Mouse (Mus musculus) intestine, embryonic 16.5 days (tissue): ENCODE measurements around the gene Cebpg. TPM values are rescaled to one million over a fixed set of nuclear protein-coding genes. Genes with fewer than 3 reads are reported as not detected.

Experiments used
- ATAC-seq: fragments of 200-750 bp; cut with Nextera tagmentation; 2 replicates; pipeline ENCODE4 v1.8.0; 2017; ENCODE audit warnings: moderate TSS enrichment, moderate library complexity
- H3K27ac ChIP-seq: fragments of 300-500 bp; sonication (generic); 2 replicates; pipeline ENCODE4 v1.5.1; 2014; ENCODE audit warnings: mild to moderate bottlenecking, low read length
- H3K27me3 ChIP-seq: fragments of 300-500 bp; sonication (generic); replicated peaks from 2 replicates; pipeline ENCODE4 v1.6.1; 2014; ENCODE audit warnings: low read length, control low read depth, mixed read lengths; ENCODE audit not compliant: control insufficient read depth, insufficient read depth
- H3K36me3 ChIP-seq: fragments of 300-500 bp; sonication (generic); 2 replicates; pipeline ENCODE4 v1.6.1; 2014; ENCODE audit warnings: low read length, control low read depth; ENCODE audit not compliant: control insufficient read depth, insufficient read depth
- H3K4me1 ChIP-seq: fragments of 300-500 bp; sonication (generic); 2 replicates; pipeline ENCODE4 v1.6.1; 2014; ENCODE audit warnings: low read length, control low read depth, mixed read lengths; ENCODE audit not compliant: control insufficient read depth, insufficient read depth
- H3K4me2 ChIP-seq: fragments of 300-500 bp; sonication (generic); 2 replicates; pipeline ENCODE4 v1.6.1; 2014; ENCODE audit warnings: low read depth, low read length, control low read depth
- H3K4me3 ChIP-seq: fragments of 300-500 bp; sonication (generic); 2 replicates; pipeline ENCODE4 v1.5.1; 2014; ENCODE audit warnings: mild to moderate bottlenecking, low read length
- H3K9ac ChIP-seq: fragments of 300-500 bp; sonication (generic); 2 replicates; pipeline ENCODE4 v1.6.1; 2014; ENCODE audit warnings: low read depth, low read length
- H3K9me3 ChIP-seq: fragments of 300-500 bp; sonication (generic); 2 replicates; pipeline ENCODE4 v1.6.1; 2016; ENCODE audit warnings: low read length, control low read depth; ENCODE audit not compliant: control insufficient read depth
- WGBS: fragments of 180-500 bp; shearing (Covaris S2); extraction: QIAGEN DNeasy Blood & Tissue Kit; methylation state at CpG from one replicate; pipeline ENCODE4 v1.1.7; 2014; 5-methylcytosine and 5-hydroxymethylcytosine counted together
- microRNA-seq: library from miRNA; unstranded; fragments of <30 nt; microRNA quantifications from one replicate; pipeline ENCODE4, GENCODE M21; 2016
- polyA plus RNA-seq: library from polyadenylated mRNA; unstranded; fragments of >200 nt; fragmentation: Nextera tagmentation; extraction: Ambion mirVana; gene quantifications from 2 replicates; pipeline ENCODE4 v1.2.1, GENCODE M21; 2015

Cebpg gene
- polyA plus RNA-seq, 1 experiment from 2014 or later = 46.4 TPM

- Histone ChIP-seq H3K4me2 (no peak overlapping the region), H3K9ac (no peak overlapping the region), H3K9me3 (no peaks in the 10 kb centered on the region), H3K4me1 (no peaks in the 10 kb centered on the region), H3K4me3 (no peak overlapping the region), H3K27me3 (no peaks in the 10 kb centered on the region), H3K27ac (no peak overlapping the region), H3K36me3 (no peaks in the 10 kb centered on the region)
- ATAC-seq = no peak
- 82% methylated on average over 2 of the region's 2 CpGs for WGBS
Observed at GRCm38 (mm10) chr7:35015252-35015651, 41.1 kb downstream of the Cebpg start.

- Histone ChIP-seq H3K9me3 (no peaks in the 10 kb centered on the region), H3K27ac (no peak overlapping the region), H3K36me3 (no peaks in the 10 kb centered on the region), H3K4me2 (no peak overlapping the region), H3K4me3 (no peak overlapping the region), H3K4me1 (no peaks in the 10 kb centered on the region), H3K27me3 (no peaks in the 10 kb centered on the region), H3K9ac (no peak overlapping the region)
- 82% methylated on average over 9 of the region's 9 CpGs for WGBS
- no peak for ATAC-seq
Observed at GRCm38 (mm10) chr7:35013228-35013627, 43.1 kb downstream of the Cebpg start.

GRCm38 (mm10) chr7:35006661-35007060, 49.7 kb downstream of the Cebpg start:
- Histone ChIP-seq H3K27ac (no peak overlapping the region), H3K27me3 (no peaks in the 10 kb centered on the region), H3K9ac (no peak overlapping the region), H3K9me3 (no peaks in the 10 kb centered on the region), H3K4me1 (no peaks in the 10 kb centered on the region), H3K36me3 (no peaks in the 10 kb centered on the region), H3K4me3 (no peak overlapping the region), H3K4me2 (no peak overlapping the region)
- WGBS = 88% methylated on average over 7 of the region's 7 CpGs
- no peak for ATAC-seq

- no peak overlapping the region for H3K9ac ChIP-seq
- H3K4me2 ChIP-seq = no peak overlapping the region
- WGBS = 77% methylated on average over 7 of the region's 7 CpGs
- H3K36me3 ChIP-seq = no peaks in the 10 kb centered on the region
- no peaks in the 10 kb centered on the region for H3K27me3 ChIP-seq
- no peaks in the 10 kb centered on the region for H3K9me3 ChIP-seq
- H3K4me3 ChIP-seq = no peak overlapping the region
- ATAC-seq = no peak
- no peak overlapping the region for H3K27ac ChIP-seq
- H3K4me1 ChIP-seq = no peaks in the 10 kb centered on the region
Observed at GRCm38 (mm10) chr7:35003171-35003737, 53.1 kb downstream of the Cebpg start.

GRCm38 (mm10) chr7:35000839-35001238, 55.5 kb downstream of the Cebpg start:
- Histone ChIP-seq H3K27ac (no peak overlapping the region), H3K9ac (no peak overlapping the region), H3K36me3 (no peaks in the 10 kb centered on the region), H3K27me3 (no peaks in the 10 kb centered on the region), H3K4me2 (no peak overlapping the region), H3K4me3 (no peak overlapping the region), H3K9me3 (no peaks in the 10 kb centered on the region), H3K4me1 (no peaks in the 10 kb centered on the region)
- 39% methylated on average over 6 of the region's 6 CpGs for WGBS
- ATAC-seq = no peak

Small RNAs within 50 kb of the gene (microRNA-seq; reads per million reads assigned to microRNA genes)
- gene Gm25033 = not detected

Other genes with a start within 250 kb of the Cebpg start
- gene Chst8, start 243.9 kb downstream of the Cebpg start, polyA plus RNA-seq = 3.9 TPM in 2 replicates
- 125 and 135 TPM in 2 replicates for gene Pepd, start 144.2 kb downstream of the Cebpg start, polyA plus RNA-seq
- 9.9 and 11.7 TPM in 2 replicates for gene Cebpa, start 62.7 kb upstream of the Cebpg start, polyA plus RNA-seq
- gene Slc7a10, start 129.8 kb upstream of the Cebpg start, polyA plus RNA-seq = 0.99 and 1.2 TPM in 2 replicates
- 2.8 and 3.3 TPM in 2 replicates for gene Lrp3, start 158.9 kb upstream of the Cebpg start, polyA plus RNA-seq